Mouse (Mus musculus) erythroblast, adult 5-6 weeks (primary cell): ENCODE measurements around the gene Ak5. TPM values are rescaled to one million over a fixed set of nuclear protein-coding genes. Genes with fewer than 3 reads are reported as not detected.

Experiments
- ATAC-seq: replicated peaks from 2 replicates; pipeline ENCODE4 v1.8.0; 2016; ENCODE audit warnings: moderate number of reproducible peaks, mild to moderate bottlenecking, moderate TSS enrichment, inconsistent platforms; ENCODE audit not compliant: poor library complexity, low FRiP score, severe bottlenecking
- total RNA-seq, 2 experiments: library from RNA; stranded (forward) in 1 of 2; stranded (reverse) in 1 of 2; fragments of 150-400 nt in 1 of 2; fragments of 200-764, 138-1000 nt in 1 of 2; gene quantifications; 2 replicates each; pipeline versions ENCODE4 v1.2.3 to v1.2.4; 2015 to 2017; ENCODE audit warnings: low replicate concordance in 2 of 2

Ak5 gene
- total RNA-seq, 2 experiments from 2014 or later: not detected

DNA sequence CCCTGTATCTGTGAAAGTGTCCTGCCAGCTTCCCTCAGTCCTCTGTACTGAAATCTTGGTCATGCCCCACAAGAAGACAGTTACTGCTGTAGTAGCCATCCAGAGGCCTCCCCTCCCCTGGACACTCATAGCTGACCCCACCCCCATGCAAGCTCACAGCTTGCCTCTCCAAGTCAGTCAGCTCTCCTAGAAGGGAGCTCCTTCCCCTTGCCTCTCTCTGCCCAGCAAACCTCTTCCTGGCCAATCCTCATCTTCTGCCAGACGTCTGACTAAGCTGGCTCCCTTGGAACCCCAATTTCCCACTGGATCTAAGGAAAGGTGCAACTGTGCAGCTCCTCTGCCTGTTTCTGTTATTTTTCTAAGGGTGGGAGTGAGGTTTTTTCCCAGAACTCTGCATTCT, 90.9 kb downstream of the Ak5 start:
- ATAC-seq: no peak

DNA sequence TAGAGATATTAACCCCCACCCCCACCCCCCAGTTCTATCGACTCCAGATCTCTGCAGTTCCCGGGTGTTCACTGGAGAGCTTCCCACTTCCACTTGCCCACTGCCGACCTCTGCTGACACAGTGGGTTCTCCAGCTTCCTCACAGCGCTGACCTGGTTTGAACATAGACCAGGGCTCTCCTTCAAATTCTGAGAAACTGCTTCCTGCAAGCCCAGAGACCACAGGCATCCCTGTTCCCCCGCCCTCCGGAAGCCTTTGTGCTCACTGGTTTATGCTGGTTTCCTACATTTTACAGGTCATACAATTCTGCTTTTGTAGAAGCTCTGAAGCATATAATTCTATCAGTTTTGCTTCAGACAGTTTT, 98.9 kb downstream of the Ak5 start:
- ATAC-seq: no peak

DNA sequence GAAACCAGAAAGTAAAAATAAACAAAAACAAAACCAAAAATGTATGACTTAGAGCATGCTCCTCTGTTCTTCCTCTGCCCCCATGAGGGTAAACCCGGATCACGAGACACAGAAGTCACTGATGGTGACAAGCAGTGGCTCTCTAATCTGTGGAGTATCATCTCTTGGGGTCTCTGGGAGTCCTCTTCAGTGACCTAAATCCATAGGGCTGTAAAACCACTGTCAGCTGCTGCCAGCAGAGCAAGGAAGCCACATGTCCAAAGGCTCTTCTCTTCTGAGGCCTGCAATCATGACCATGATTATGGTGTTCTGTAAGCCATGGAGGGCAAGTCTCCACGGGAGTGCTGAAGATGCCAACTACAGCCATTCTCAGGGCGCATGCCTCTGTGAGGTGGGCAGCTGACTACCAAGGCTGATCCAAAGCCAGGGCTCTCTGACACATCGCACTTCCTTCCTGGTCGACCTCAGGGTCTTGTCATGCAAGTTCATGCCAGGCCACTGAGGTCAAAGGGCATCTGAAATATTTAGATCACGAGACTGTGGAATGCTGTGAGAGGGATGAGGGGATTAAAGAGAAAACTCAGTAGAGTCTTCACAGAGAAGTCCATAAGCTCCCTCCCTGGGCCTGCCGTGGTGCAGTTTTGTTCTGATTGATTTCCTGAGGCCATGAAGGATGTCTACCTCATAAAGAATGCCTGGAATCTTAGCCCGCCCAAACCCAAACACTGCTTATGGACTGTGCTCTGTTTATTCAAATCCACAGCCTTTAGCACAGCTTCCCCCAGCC, 99.5 kb downstream of the Ak5 start:
- no peak; the same call in 1 of the 2 replicates for ATAC-seq

DNA sequence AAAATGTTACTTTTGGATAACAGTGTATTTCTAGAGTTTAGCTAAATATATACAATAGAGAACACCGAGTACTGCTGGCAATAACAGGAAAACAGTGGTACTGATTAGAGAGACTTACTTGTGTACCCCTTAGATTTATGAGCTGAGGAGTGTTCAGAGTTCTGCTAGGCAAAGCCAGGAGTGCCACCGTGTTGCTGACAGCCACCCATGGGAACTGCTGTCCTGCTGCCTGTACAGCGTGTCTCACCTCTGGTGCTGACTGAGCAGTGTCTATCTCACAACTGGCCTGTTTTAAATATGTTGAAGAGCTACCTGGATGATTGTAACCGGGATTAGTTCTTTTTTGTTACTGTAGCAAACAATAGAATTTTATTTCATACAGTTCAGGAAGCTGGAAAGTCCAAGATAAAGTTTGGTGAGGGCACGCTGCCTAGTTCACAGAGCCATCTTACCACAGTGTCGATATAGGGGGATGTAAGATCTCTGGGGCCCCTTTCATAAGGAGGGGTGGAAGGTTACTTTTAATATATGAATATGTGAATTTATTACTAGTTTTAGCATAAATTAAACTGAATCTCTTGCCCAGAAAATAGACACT, 103.5 kb downstream of the Ak5 start:
- no peak for ATAC-seq

DNA sequence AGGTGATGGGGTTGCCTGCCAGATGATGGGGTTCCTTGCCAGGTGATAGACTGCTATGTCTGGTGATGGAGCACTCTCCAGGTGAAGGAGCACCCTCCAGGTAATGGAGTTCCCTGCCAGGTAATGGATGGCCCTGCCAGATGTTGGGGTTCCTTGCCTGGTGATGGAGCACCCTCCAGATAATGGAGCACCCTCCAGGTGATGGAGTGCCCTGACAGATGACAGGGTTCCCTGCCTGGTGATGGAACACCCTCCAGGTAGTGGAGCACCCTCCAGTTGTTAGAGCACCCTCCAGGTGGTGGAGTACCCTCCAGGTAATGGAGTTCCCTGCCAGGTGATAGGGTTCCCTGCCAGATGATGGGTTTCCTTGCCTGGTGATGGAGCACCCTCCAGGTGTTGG, 104.3 kb downstream of the Ak5 start:
- ATAC-seq: no peak

DNA sequence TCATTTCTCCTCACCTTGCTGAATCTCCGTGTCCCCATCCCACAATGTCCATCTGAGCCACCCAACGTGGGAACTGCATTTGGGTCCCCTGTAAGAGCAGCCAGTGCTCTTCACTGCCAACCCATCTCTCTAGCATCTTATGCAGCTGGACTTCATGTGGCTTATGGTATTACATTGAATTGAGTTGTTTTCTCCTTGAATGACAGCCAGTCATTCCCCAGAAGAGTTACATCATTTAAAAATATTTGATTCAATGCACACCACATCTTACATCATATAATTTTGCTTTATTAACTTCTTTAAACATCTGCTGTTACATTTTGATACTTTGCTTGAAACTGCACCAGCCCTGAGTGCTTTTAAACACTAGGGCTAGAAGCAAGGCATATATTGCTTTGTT, 106.5 kb downstream of the Ak5 start:
- no peak for ATAC-seq

DNA sequence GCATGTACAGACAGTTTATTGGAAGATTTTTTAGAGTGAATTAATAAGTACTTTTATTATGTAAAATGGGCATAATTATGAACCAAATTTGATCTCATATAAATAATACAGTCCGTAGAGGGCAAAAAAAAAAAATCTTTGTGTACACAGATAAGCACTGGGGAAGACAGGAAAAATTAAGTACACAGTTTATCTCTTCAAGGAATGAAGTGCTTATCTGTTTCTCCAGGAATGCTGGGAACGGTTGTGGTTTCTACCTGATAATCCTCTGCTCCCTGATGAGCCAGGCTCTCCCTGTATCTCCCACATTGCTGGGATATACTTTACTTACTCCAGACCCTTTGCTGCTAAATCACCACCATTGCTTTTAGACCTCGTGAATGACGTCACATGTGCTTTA, 108.9 kb downstream of the Ak5 start:
- no peak for ATAC-seq

DNA sequence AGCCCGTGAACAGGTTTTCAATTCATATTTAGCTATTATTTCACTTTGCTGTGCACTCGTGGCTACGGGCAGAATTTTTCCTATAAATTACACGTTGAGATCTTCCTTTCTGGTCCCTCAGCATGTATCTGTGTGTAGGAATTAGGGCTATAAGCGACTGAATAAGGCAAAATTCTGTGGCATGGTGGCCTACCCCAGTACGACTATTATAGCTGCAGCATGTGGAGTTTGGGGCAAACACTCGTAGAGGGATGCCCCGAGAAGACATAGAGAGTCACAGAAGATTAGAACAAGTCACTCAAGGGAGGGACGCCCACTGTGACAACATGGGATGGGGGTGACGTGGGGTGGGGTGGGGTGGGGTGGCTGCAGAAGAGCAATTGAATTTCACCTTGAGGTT, 110.1 kb downstream of the Ak5 start:
- ATAC-seq: no peak

DNA sequence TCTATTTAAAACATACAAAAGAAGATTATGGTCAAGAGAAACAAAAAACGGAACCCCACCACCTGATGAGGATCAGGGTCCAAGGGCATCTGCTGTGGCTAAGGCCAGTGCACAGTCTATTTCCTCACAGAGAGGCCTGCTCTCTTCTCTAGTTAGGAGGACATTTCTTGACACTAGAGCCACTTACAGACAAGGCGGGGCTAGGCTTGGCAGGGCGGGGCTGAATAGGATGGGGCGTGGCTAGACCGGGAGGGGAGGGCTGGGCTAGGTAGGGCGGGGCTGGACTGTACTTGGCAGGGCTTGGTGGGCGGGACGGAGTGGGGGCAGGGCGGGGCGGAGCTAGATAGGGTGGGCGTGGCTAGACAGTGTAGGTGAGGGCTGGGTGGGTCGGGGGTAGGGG, 110.5 kb downstream of the Ak5 start:
- peak; percentile 94 for ATAC-seq

DNA sequence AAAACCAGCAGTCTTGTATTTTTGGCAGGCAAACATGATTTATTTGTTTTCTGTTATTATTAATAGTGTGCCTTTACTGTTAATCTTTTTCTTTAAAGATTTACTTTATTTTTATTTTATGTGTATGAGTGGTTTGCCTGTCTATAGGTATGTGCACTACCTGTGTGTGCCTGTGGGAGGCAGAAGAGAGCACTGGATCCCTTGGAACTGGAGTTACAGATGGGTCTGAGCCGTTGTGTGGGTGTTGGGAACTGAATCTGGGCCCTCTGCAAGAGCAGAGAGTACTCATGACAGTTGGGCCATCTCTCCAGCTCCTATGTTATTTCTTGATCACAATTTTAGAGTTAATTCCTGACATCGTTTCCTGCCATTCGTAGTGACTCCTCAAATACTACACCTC, 111.2 kb downstream of the Ak5 start:
- ATAC-seq: no peak

DNA sequence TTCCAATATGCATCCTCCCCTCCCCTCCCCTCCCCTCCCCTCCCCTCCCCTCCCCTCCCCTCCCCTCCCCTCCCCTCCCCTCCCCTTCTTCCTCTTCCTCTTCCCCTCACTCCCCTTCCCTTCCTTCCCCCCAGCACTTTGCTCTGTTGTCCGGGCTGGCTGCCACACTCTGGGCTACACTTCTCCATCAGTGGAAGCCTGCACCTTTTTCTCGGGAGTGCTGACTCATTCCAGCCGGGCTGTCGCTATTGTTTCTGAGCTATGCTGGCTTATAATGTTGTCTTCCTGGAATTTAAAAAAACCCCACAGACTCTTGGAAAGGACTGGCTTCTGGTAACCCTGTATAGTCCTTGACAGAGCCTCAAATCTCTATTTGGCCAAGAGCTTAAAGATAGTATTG, 111.7 kb downstream of the Ak5 start:
- ATAC-seq: no peak

DNA sequence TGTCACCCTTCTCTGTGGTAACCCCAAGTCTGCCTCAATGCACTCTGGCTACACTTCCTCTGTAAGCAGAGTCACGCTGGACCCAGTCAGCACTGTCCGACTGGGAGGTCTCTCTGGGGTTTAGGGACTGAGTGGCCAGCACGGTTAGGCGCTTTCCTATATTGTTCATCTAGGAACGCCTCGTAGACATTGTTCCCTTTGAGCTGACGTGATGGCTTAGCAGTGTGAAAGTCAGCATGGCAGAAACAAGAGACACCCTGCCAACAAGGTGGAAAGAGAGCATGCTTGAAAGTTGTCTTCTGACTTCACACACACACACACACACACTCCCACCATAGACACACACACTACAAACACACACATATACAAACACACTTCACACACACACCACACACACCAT, 112.9 kb downstream of the Ak5 start:
- ATAC-seq: no peak

DNA sequence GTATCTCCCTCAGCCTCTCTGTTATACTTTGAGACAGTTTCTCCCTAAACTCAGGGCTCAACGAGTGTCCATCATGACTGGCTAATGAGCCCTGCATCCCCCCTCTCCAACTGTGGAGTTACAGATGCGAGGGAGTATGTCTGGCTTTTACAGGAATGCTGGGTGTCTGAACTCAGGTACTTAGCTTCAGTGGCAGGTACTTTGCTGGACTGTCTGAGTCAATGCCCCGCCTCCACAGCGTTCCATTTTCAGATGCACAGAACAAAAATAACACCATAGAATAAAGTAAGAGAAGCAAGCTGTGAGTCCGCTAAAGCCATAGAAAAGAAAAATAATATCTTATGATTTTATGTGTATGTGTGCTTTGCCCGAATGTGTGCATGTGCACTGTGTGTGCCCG, 113.8 kb downstream of the Ak5 start:
- no peak for ATAC-seq

DNA sequence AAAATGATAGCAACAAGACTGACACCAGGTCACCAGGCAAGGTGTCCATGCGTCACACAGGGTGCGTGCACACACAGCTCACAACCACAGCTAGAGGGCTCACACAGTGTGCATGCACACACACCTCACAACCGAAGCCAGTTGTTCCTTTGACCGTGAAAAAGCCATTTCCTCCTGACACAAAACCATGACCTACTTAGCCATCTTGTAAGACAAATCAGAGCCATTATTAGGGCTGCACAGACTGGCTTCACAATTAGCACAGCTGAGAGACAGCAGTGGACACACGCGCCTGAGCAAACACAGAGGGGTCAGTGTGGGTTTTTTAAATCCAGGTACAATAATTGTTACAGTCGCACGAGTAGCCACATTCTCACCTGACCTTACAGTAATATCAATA, 115.5 kb downstream of the Ak5 start:
- ATAC-seq: no peak

DNA sequence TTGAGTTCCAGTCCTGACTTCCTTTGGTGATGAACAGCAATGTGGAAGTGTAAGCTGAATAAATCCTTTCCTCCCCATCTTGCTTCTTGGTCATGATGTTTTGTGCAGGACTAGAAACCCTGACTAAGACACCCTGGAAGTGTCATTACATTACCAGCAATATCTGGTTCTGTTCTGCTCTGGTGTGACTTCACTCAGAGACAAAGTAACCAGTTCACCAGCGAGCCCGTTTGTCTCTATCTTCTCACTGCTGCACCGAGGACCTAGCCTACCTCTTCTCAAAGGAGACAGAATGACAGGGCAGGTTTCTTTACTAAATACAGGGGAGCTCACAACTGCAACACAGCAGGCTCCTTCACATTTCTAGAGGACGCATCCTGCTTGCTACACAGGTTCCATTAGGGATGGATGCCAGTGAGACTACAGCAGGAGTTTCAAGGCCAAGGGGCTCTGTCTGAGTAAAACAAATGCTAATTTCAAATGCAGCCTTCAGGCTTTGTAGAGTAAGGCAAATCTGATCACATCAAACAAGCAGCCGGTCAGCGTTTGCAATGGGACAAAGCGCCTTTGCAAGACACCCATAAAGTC, 117.5 kb downstream of the Ak5 start:
- no peak for ATAC-seq

DNA sequence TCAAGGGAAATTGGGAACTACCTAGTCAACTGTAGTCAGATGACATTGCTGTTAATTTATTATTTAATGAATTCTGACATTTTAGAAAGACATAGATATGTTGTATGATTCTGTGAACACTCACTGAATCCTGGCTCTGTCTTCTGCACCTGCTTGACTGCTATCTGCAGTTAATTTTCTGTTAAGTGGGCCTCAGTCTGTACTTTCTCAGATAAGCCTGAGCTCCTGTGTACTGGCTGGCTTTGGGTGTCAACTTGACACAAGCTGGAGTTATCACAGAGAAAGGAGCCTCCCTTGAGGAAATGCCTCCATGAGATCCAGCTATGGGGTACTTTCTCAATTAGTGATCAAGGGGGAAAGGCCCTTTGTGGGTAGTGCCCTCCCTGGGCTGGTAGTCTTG, 118.1 kb downstream of the Ak5 start:
- no peak for ATAC-seq

DNA sequence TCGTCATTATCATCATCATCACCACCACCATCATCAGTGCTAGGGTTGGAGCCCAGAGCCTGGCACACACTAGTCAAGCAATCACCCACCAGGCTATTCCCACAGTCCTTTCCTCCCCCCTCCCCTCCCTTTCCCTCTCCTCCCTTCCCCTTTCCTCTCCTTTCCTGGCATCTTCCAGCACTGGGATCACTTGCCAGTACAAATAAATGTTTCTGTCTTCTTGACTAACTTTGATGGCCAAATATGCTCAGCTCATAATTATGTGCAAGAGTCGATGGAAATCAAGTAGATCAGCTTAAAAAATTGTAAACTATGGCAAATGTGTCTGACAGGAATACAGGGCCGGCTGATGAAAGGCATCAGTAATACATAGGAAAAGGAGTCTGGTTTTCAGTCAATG, 123.2 kb downstream of the Ak5 start:
- ATAC-seq: no peak

DNA sequence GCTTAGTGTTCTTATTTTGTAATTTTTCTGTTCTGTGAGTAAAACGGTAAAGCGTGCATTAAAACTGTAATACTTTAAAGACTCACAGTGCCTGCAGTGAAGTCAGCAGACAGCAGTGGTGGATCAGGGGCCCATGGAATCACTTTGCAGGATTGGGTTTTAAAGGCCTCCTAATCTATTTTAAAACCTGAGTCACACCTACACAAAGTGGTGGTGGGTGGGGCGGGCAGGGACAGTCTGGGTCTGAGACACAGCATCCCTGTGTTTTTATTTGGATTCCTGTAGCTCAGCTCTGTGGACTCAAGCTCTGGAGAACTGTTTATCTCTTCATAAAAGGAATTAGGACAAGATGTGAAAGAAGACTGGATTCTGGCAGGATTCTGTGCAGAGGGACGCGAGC, 125.9 kb downstream of the Ak5 start:
- ATAC-seq: no peak

DNA sequence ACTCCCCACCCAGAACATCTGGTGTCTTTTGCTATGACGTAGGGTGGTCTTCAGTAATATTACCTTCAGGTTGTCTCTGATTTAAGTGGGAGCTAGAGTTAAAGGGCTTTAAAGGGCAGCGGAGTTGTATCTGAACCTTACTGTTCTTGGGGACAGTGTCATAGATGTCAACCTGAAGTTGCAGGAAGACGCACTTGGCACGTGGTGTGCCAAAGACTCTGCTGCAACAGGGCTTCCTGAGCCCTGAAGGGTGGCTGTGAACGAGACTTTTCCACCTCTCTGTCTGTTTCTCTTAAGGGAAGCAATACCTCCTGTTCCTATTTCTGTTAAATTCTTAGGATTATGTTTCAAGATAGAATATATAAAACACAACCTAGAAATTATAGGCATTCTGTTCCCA, 137.8 kb downstream of the Ak5 start:
- no peak for ATAC-seq

DNA sequence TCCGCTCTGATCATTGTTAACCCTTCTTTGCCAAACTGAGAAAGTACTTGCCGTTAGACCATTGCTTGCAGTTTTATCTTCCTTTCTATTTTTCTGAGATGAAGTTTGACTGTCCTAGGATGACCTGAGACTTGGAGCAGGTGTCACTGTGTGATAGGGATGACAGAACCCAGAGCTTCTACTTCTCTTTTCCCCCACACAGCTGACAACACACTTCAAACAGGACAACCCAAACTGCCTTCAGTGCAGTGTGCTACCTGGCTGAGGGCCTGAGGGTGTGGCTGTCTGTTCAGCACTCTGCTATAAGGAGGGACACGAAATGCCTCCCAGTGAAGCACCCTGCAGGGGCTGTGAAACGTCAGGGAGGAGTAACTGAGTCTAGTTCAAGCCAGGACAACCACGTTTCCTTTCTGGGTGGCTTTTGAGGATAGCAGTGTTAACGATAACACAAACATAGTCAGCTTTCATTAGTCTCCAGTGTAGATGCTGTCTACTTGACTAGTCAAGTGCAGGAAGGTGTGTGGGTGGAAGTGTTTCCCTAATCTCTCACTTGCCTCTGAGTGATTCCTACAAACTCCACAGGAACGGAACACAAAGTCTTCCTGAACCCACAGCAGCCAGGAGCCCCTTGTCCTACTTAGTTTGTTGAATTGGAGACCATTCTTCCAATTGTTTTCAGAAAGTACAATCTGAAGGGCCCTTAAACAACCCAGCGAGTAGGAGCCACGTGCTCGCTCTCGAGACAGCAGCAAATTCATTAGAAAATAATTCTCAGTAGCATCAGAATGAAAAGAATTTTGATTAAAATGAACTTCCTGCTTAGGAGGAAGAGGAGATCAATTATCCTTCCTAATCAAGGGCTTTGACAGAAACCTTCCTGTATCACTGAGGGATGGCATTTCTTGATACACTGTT, 138.8 kb downstream of the Ak5 start:
- ATAC-seq: no peak

DNA sequence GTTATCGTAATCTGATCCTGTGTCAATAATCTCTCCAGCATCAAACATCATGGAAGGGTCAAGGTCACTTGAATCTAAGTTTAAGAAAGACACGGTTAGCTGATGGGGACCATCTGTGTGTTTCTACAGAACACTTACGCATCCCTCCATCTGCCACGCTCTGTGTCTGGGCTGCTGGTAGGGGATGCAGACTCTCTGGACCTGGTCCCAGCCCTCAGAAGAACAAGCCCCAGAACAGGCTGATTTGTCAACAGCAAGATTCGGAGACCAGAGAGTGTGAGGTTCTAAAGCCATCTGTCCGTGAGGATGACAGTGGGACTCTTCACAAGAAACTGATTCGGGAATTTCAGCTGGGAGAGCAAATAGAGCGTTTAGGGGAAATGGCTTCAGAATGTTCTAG, 141.4 kb downstream of the Ak5 start:
- ATAC-seq: no peak
